In the genomic region with DNA sequence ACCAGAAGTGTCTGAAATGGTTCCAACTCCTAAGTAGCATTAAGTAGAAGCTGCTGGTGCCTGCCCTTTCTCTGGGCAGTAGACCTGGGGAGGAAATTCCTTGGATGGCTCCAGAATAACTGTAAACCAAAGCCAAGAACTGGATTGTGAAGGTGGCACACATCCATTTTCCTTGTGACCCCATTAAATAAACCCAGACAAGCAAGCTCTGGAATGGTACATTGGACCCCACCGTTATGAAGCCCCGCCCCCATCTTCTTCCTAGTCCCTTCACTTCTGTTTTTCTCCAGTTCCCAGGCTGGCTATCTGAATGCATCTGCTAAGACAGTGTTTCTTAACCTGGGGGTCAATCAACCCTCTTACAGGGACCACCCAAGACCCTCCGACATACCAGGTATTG, we compare ENCODE assay signal across 8 mouse cellular contexts. TPM values are rescaled to one million over a fixed set of nuclear protein-coding genes. Genes with fewer than 3 reads are reported as not detected.
DNase-seq lines count a peak whose midpoint lies in the region; ATAC-seq lines count a peak whose summit lies in the region.

TSS of gene Tprkb (plus strand) at position 279 of the 400 bp plus-strand sequence.

- no peak for ATAC-seq in neural tube, embryonic 11.5 days (ENCODE audit: insufficient read depth, low FRiP score, low TSS enrichment)
- no peak for ATAC-seq in midbrain, embryonic 13.5 days

- H3K4me2 ChIP-seq in neural tube, embryonic 11.5 days (ENCODE audit: low read depth): no peak within 1 kb of the TSS
- no peak within 1 kb of the TSS for H3K4me2 ChIP-seq in midbrain, embryonic 13.5 days (replicated peaks)

- H3K36me3 ChIP-seq in neural tube, embryonic 11.5 days (ENCODE audit: control insufficient read depth, insufficient read depth, low read length): no peaks in the 10 kb centered on the region
- H3K36me3 ChIP-seq in forebrain, embryonic 10.5 days (replicated peaks): no peaks in the 10 kb centered on the region
- H3K36me3 ChIP-seq in midbrain, embryonic 13.5 days: no peaks in the 10 kb centered on the region

- H3K9me3 ChIP-seq in neural tube, embryonic 11.5 days (ENCODE audit: control insufficient read depth, low read length): no peaks in the 10 kb centered on the region
- no peaks in the 10 kb centered on the region for H3K9me3 ChIP-seq in forebrain, embryonic 10.5 days
- H3K9me3 ChIP-seq in midbrain, embryonic 13.5 days: no peaks in the 10 kb centered on the region

- H3K27ac ChIP-seq in neural tube, embryonic 11.5 days (ENCODE audit: low read depth, low read length): no peak within 1 kb of the TSS
- H3K27ac ChIP-seq in forebrain, embryonic 10.5 days: no peak within 1 kb of the TSS
- H3K27ac ChIP-seq in midbrain, embryonic 13.5 days: no peak within 1 kb of the TSS

- H3K9ac ChIP-seq in neural tube, embryonic 11.5 days (ENCODE audit: low read length): no peak within 1 kb of the TSS
- no peak within 1 kb of the TSS for H3K9ac ChIP-seq in midbrain, embryonic 13.5 days (replicated peaks)

- H3K4me1 ChIP-seq in neural tube, embryonic 11.5 days (ENCODE audit: control insufficient read depth, insufficient read depth, low read length): 0 out of 2 replicates have a peak, but pooled peaks cover 2% of the 10 kb centered on the region
- peaks cover 14% of the 10 kb centered on the region for H3K4me1 ChIP-seq in forebrain, embryonic 10.5 days
- H3K4me1 ChIP-seq in midbrain, embryonic 13.5 days (replicated peaks): peaks cover 16% of the 10 kb centered on the region

- no peak within 1 kb of the TSS for H3K4me3 ChIP-seq in neural tube, embryonic 11.5 days (ENCODE audit: low read depth, low read length)
- no peak within 1 kb of the TSS for H3K4me3 ChIP-seq in forebrain, embryonic 10.5 days
- no peak within 1 kb of the TSS for H3K4me3 ChIP-seq in midbrain, embryonic 13.5 days (replicated peaks)

- WGBS in neural tube, embryonic 11.5 days: 87% methylated on average over 3 of the region's 3 CpGs
- WGBS in forebrain, embryonic 10.5 days: 87% methylated on average over 3 of the region's 3 CpGs
- 86% methylated on average over 3 of the region's 3 CpGs for WGBS in midbrain, embryonic 13.5 days

- H3K27me3 ChIP-seq in neural tube, embryonic 11.5 days (ENCODE audit: control insufficient read depth, insufficient read depth, low read length): no peaks in the 10 kb centered on the region
- H3K27me3 ChIP-seq in forebrain, embryonic 10.5 days (ENCODE audit: poor library complexity, severe bottlenecking): no peaks in the 10 kb centered on the region
- no peaks in the 10 kb centered on the region for H3K27me3 ChIP-seq in midbrain, embryonic 13.5 days

- DNase-seq in neural tube, embryonic 11.5 days (ENCODE audit: low spot score): no peak
- DNase-seq in neural tube, embryonic 10.5 days (ENCODE audit: extremely low spot score, low spot score): no peak
- no peak for DNase-seq in forebrain, embryonic 10.5 days (ENCODE audit: extremely low spot score, low spot score)
- DNase-seq in heart, postnatal 4 days: no peak
- DNase-seq in left cerebral cortex, adult 8-10 months (ENCODE audit: low spot score in 2 of 2): no peak
- DNase-seq in ovary, postnatal 10 days (ENCODE audit: low spot score): no peak
- no peak for DNase-seq in spleen, adult 12 weeks (ENCODE audit: low spot score)

RNA-seq across cellular contexts. Expression of gene Tprkb, which starts in this region (rescaled TPM):
- polyA plus RNA-seq in neural tube, embryonic 11.5 days (2014; fragmentation: Nextera tagmentation; extraction: Ambion mirVana): 27.5 and 34.0 TPM in 2 replicates
- polyA plus RNA-seq in forebrain, embryonic 10.5 days (2016; fragmentation: Nextera tagmentation; extraction: Ambion mirVana): 33.8 and 37.1 TPM in 2 replicates
- total RNA-seq in heart, postnatal 4 days (2021): 10 to 100 TPM; 11.6 to 13.1 TPM
- total RNA-seq in left cerebral cortex, adult 8-10 months (2022): 10 to 100 TPM; 61.0 to 72.7 (median 62.6) TPM
- 41.0 and 52.0 TPM in 2 replicates for polyA plus RNA-seq in midbrain, embryonic 13.5 days (2015; fragmentation: Nextera tagmentation; extraction: Ambion mirVana)

Comparison
In these comparisons a context has a peak if more than half of its experiments do, and no peak if none do; other contexts are left out.
1. RNA of gene Tprkb (total RNA-seq): 61.0 to 72.7 TPM in left cerebral cortex, adult 8-10 months; 11.6 to 13.1 TPM in heart, postnatal 4 days; every median in the first group is over 4 times any median in the second.